Mouse (Mus musculus) limb, embryonic 10.5 days (tissue): ENCODE measurements around the gene Cdh26. TPM values are rescaled to one million over a fixed set of nuclear protein-coding genes. Genes with fewer than 3 reads are reported as not detected.

Experiments used
- DNase-seq: peaks from one replicate; pipeline ENCODE4 v3.0.0-alpha.2; 2017; ENCODE audit warnings: low spot score
- H3K27ac ChIP-seq: fragments of 300-500 bp; sonication (generic); 2 replicates; pipeline ENCODE4 v1.5.1; 2016; ENCODE audit warnings: mild to moderate bottlenecking
- H3K27me3 ChIP-seq: fragments of 300-500 bp; sonication (generic); 2 replicates; pipeline ENCODE4 v1.6.1; 2016; ENCODE audit warnings: low read depth, mild to moderate bottlenecking; ENCODE audit not compliant: poor library complexity, severe bottlenecking
- H3K36me3 ChIP-seq: fragments of 300-500 bp; sonication (generic); 2 replicates; pipeline ENCODE4 v1.6.1; 2016; ENCODE audit warnings: mild to moderate bottlenecking, moderate library complexity
- H3K4me1 ChIP-seq: fragments of 300-500 bp; sonication (generic); 2 replicates; pipeline ENCODE4 v1.6.1; 2016
- H3K4me3 ChIP-seq: fragments of 300-500 bp; sonication (generic); 2 replicates; pipeline ENCODE4 v1.5.1; 2016; ENCODE audit warnings: mild to moderate bottlenecking, moderate library complexity
- H3K9me3 ChIP-seq: fragments of 300-500 bp; sonication (generic); replicated peaks from 2 replicates; pipeline ENCODE4 v1.6.1; 2016; ENCODE audit warnings: mild to moderate bottlenecking
- WGBS: fragments of 180-500 bp; shearing (Covaris S2); methylation state at CpG from one replicate; pipeline ENCODE4 v1.1.7; 2016; 5-methylcytosine and 5-hydroxymethylcytosine counted together
- polyA plus RNA-seq: library from polyadenylated mRNA; unstranded; fragments of >200 nt; fragmentation: Nextera tagmentation; extraction: Ambion mirVana; gene quantifications from 2 replicates; pipeline ENCODE4 v1.2.1, GENCODE M21; 2016

Cdh26 gene
- polyA plus RNA-seq, 1 experiment from 2014 or later = 0.69 TPM

- 58% methylated on average over 4 of the region's 4 CpGs for WGBS
- Histone ChIP-seq H3K36me3 (no peaks in the 10 kb centered on the region), H3K4me3 (no peak overlapping the region), H3K4me1 (peaks cover 24% of the 10 kb centered on the region), H3K27ac (no peak overlapping the region), H3K9me3 (no peaks in the 10 kb centered on the region), H3K27me3 (no peaks in the 10 kb centered on the region)
- no peak for DNase-seq
Observed at GRCm38 (mm10) chr2:178522331-178522730, 92.0 kb downstream of the Cdh26 start.

GRCm38 (mm10) chr2:178522786-178523185 lies 92.5 kb downstream of the Cdh26 start:
- Histone ChIP-seq H3K36me3 (no peaks in the 10 kb centered on the region), H3K27me3 (no peaks in the 10 kb centered on the region), H3K4me1 (peaks cover 20% of the 10 kb centered on the region), H3K27ac (no peak overlapping the region), H3K9me3 (no peaks in the 10 kb centered on the region), H3K4me3 (no peak overlapping the region)
- no peak for DNase-seq
- 88% methylated on average over 1 of the region's 1 CpGs for WGBS

GRCm38 (mm10) chr2:178526776-178527175 lies 96.4 kb downstream of the Cdh26 start:
- Histone ChIP-seq H3K27me3 (no peaks in the 10 kb centered on the region), H3K4me1 (no peaks in the 10 kb centered on the region), H3K27ac (no peak overlapping the region), H3K4me3 (no peak overlapping the region), H3K9me3 (no peaks in the 10 kb centered on the region), H3K36me3 (no peaks in the 10 kb centered on the region)
- DNase-seq = no peak
- WGBS = 80% methylated on average over 6 of the region's 6 CpGs

- no peak overlapping the region for H3K4me3 ChIP-seq
- no peaks in the 10 kb centered on the region for H3K27me3 ChIP-seq
- 77% methylated on average over 5 of the region's 5 CpGs for WGBS
- peaks cover 6% of the 10 kb centered on the region for H3K4me1 ChIP-seq
- no peaks in the 10 kb centered on the region for H3K9me3 ChIP-seq
- no peak overlapping the region for H3K27ac ChIP-seq
- no peaks in the 10 kb centered on the region for H3K36me3 ChIP-seq
- DNase-seq = no peak
Observed at GRCm38 (mm10) chr2:178531226-178531625, 100.9 kb downstream of the Cdh26 start.

- no peak for DNase-seq
- WGBS = 86% methylated on average over 4 of the region's 4 CpGs
- Histone ChIP-seq H3K36me3 (no peaks in the 10 kb centered on the region), H3K27me3 (no peaks in the 10 kb centered on the region), H3K4me3 (no peak overlapping the region), H3K27ac (no peak overlapping the region), H3K9me3 (no peaks in the 10 kb centered on the region), H3K4me1 (peaks cover 6% of the 10 kb centered on the region)
Observed at GRCm38 (mm10) chr2:178536574-178536973, 106.2 kb downstream of the Cdh26 start.

Other genes with a start within 250 kb of the Cdh26 start
- gene Sycp2, start 22.8 kb upstream of the Cdh26 start, polyA plus RNA-seq = 0.04 and 0.09 TPM in 2 replicates
- 1.6 and 2.3 TPM in 2 replicates for gene Ppp1r3d, start 16.1 kb upstream of the Cdh26 start, polyA plus RNA-seq
- 3.9 and 5.4 TPM in 2 replicates for gene Fam217b, start 16.0 kb upstream of the Cdh26 start, polyA plus RNA-seq